Mouse (Mus musculus): ENCODE results near the gene Apopt1. TPM values are rescaled to one million over a fixed set of nuclear protein-coding genes. Genes with fewer than 3 reads are reported as not detected.

Gene Apopt1
- total RNA-seq, 2 experiments from 2014 or later: 33.9 to 36.8 TPM

DNA sequence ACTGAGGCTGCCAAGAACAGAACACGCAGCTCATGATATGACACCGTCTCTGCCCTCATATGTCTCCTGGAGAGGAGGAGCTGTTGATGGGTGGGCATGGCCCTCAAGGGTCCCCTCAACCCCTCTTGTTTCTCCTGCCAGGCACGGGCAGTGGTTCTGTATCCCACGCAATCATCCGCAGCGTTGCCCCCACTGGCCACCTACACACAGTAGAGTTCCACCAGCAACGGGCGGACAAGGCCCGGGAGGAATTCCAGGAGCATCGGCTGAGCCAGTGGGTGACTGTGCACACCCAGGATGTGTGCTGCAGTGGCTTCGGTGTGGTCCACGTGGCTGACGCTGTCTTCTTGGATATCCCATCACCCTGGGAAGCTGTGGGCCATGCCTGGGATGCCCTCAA is 32.4 kb upstream of the Apopt1 start:
- DNase-seq: no peak

GRCm38 (mm10) chr12:111681305-111681704 is 31.8 kb upstream of the Apopt1 start:
- peak in 1 of 2 experiments; percentile 4 for DNase-seq

GRCm38 (mm10) chr12:111682003-111682402 is 31.1 kb upstream of the Apopt1 start:
- DNase-seq: no peak

DNA sequence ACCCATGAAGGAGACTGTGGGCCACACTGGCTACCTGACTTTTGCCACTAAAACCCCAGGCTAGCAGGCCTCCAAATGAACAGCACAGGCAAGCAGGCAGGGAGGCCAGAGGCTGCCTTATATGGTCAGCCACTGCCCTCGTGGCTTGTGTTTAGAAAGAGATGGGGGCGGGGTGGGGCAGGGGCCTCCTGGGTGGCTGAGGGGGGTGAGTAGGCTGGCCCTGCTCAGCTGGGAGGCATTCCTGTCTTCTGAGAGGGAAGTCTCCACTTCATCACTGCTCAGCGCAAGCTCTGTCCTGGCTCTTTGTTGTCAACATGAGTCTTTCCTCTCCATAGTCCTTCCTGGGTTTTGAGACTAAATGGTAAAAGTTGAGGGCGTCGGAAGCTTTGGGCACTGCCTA is 30.3 kb upstream of the Apopt1 start:
- no peak for DNase-seq

DNA sequence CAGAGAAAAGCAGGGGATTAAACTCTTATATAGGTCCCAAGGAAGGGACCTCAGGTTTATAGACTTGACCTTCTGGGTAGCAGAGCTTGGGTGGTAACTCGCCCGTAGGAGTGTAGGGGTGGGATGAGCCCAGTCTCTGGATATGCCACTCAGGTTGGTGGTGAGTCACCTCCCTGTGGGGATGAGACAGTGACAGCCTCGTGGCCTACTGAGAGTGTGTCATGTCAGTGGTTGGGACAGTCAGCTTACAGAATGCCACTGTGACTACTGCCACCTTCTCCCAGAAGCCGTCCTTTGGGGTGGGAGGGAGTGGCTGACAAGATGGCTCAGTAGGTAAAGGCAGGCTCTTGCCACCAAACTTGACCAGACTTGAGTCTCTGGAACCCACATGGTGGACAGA is 26.7 kb upstream of the Apopt1 start:
- no peak for DNase-seq

DNA sequence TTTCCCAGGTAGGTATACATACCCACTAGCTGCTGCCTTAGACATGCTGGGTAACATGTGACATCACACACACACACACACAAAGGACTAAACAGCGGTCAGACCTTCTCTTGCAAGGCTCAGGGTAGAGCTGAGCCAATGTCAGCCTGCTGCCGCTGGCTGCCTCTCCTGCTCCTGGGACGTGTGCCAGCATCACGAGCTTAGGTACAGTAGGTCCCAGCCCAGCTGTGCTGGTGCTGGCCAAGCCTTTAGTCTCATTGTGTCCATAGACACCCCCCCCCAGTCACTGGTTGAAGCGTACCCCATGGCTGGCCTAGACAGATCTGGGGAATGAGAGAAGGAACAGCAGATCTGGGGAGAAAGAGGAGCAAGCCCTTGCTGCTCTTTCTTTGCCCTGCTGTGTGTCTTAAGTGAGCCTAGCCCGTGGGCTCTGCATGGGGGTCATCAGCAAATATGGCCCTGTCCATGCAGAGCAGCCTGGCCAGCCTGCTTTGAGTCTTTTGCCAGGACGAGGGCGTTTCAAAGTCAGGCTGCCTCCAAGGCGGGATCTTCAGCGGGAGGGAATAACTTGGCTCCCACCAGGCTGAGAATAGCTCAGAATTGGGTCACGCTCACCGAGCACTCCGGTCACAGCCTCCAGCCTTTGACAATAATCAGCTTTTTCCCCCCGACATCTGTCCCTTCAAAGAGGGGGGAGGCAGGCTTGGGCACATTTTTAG is 25.6 kb upstream of the Apopt1 start:
- peak; percentile 88 to 92 for DNase-seq

GRCm38 (mm10) chr12:111688069-111688428 is 25.0 kb upstream of the Apopt1 start:
- DNase-seq: no peak

GRCm38 (mm10) chr12:111689426-111689825 is 23.6 kb upstream of the Apopt1 start:
- no peak for DNase-seq

GRCm38 (mm10) chr12:111691346-111691872 is 21.7 kb upstream of the Apopt1 start:
- DNase-seq: no peak

DNA sequence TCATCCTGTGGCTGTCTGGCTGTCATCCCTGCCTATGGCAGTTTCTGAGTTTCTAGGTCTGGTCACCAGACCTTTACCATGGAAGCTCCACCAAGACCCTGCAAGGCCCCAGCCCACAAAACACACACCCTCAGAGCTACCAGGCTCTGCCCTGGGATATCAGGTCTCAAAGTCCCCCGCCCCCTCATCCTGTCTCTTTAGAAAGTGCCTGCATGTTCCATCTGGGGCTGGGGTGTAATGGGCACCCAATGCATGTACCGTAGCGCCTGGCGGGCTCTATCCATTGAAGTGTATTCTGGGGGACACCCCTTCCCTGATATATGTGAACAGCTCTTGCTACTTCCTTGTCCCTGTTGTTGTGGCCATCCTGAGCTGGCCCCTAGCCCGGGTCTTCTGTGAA is 20.2 kb upstream of the Apopt1 start:
- DNase-seq: no peak

DNA sequence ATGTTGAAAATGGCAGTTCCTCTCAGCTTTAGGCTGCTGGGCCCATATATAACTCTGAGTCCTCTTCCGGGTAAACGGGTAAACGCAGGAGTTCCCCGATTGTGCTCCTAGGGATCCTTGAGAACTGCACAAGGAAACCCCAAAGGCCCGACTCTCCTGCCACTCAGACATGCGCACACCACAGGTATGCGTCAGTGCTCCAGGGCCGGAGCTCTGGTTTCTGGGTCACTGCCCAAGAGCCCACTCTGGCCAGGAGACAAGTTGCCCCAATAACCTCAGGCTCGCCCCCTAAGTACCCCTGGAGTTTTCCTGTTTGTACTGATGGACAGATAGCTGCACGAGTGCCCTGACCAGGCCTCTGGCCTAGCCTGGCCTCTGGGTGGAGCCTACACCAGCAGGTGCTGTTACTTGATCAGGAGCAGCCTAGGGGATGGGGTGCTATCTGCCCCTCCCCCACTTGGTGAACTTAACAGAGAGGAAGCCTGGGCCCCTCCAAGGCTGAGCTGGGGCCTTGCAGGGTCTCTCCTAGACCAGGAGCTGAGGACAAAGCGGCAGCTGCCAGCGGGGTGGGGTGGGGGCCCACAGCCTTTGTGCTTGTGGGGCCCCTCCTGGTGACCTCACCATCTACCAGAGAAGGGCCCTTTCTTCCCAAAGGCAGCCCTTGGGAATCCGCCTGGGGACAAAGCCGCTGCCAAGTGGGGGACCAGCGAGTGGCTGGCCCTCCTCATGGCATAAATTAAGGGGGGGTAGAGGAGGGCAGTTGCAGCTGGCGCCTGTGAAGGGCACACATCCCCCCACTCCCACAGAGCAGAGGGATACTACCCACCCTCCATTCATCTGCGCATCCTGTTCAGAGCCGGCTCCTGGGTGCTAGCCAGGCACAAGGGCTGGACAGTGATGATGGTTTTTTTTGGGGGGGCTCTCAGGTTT is 19.5 kb upstream of the Apopt1 start:
- no peak for DNase-seq

- DNase-seq: no peak
Observed at GRCm38 (mm10) chr12:111694271-111694781, 18.7 kb upstream of the Apopt1 start.

DNA sequence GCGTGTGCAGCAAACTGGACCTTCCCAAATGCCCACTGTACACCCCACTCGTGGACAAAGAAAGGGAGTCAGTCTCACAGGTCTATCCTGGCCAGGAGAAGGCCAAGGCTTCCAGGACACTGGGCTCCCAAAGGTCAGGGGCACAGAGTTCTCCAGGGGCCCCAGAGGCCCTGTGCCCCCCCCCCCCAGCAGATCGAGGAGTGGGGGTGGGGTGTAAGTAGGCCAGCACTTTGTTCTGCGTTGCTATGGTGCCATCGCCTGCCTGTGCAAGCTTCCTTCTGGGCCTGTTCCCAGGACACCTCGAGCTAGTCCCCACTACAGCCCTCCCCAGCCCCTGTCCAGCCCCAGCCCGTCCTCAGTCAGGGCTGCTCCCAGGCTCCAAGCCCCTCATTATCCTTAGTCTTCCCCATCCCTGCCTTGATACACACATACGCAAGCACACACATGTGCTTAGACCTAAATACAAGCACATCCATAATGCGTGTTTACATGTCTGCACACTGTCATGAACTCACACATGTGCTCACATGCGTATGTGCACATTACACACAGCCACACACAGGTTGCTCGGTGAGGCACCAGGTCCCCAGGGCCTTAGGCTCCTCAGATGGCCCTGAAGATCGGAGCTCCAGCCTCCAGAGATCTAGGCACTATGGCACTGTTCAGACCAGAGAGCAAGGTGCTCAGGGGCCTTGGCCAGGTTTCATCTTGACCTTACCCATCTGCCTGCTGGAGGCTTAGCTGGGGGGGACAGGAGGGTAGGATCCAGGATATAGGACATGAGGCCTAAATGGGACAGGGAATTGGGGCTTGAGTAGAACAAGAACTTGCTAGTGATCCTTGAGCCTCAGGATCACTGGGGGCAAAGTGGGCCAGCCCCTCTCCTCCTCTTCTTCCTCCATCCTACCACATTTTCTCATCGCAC is 17.9 kb upstream of the Apopt1 start:
- DNase-seq: no peak

GRCm38 (mm10) chr12:111696239-111696638 is 16.8 kb upstream of the Apopt1 start:
- peak; percentile 83 to 88 for DNase-seq

DNA sequence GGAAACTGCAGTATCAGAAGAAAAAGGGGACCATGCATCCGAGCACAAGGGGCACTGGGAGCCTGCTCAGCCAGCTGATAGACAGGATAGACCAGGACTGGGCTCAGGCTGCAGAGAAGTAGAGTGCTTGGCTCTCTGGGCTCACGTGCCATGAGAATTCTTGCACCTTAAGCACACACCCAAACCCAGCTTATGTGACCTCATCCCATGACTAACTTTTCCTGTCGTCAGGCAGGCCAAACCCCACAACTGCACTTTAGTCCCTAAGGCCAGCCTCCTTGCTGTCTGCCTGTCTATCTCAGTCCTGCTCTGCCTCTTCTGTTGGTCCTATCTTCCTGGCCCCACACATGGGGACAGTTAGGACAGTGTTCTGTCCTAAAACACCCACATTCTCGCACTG is 15.4 kb upstream of the Apopt1 start:
- no peak for DNase-seq

DNA sequence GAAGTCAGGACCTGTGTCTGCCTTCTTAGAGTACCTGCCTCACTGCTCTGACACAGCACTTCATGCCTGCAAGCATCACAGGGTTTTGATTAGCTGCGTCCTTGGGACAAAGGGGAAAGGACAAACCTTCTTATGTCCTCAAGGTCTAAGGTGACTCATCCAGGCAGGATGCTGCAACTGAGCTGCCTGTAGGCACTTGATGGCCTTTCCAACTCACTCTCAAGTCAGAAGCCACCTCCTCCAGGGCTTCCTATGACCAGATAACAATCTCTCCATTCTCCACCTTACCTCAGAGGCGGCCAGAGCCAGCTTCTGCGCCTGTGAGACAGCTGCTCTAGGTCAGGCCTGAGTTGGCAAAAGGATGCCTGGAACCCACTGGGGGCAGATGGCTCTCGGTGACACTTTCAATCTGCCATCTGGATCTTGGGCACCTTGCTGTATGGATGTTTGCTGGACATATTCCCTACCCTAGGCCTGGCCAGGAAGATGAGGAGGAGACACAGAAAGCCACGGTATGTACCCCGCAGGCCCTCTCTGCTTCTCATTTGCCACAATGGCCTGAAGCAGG is 14.6 kb upstream of the Apopt1 start:
- no peak for DNase-seq

- no peak for DNase-seq
Observed at GRCm38 (mm10) chr12:111699542-111699941, 13.5 kb upstream of the Apopt1 start.

- no peak for DNase-seq
Observed at GRCm38 (mm10) chr12:111700920-111701458, 12.1 kb upstream of the Apopt1 start.

GRCm38 (mm10) chr12:111703301-111703700 is 9.8 kb upstream of the Apopt1 start:
- no peak for DNase-seq

- peak; percentile 80 to 90 for DNase-seq
Observed at GRCm38 (mm10) chr12:111704609-111705008, 8.5 kb upstream of the Apopt1 start.

Data from heart, adult 18-20 months (tissue).